Mouse (Mus musculus): ENCODE measurements around the gene Raver1. TPM values are rescaled to one million over a fixed set of nuclear protein-coding genes. Genes with fewer than 3 reads are reported as not detected.

The Raver1 gene
- polyA plus RNA-seq, 1 experiment from 2014 or later = 76.1 TPM

GRCm38 (mm10) chr9:21114190-21114589 is 22.4 kb upstream of the Raver1 start:
- H3K27me3 ChIP-seq (ENCODE audit: control insufficient read depth, insufficient read depth, low read length) = no peaks in the 10 kb centered on the region
- ATAC-seq (ENCODE audit: low FRiP score) (no peak), DNase-seq (ENCODE audit: low spot score, missing footprints) (no peak)
- no peak overlapping the region for H3K4me2 ChIP-seq
- no peaks in the 10 kb centered on the region for H3K4me1 ChIP-seq (ENCODE audit: control insufficient read depth, insufficient read depth, low read length)
- H3K9me3 ChIP-seq (ENCODE audit: control insufficient read depth, low read length) = no peaks in the 10 kb centered on the region
- WGBS = 89% methylated on average over 7 of the region's 7 CpGs
- H3K36me3 ChIP-seq (ENCODE audit: control insufficient read depth, insufficient read depth, low read length) = no peaks in the 10 kb centered on the region
- no peak overlapping the region for H3K4me3 ChIP-seq (ENCODE audit: low read depth, low read length)
- H3K9ac ChIP-seq (ENCODE audit: low read length) = no peak overlapping the region
- H3K27ac ChIP-seq (ENCODE audit: low read depth, low read length) = no peak overlapping the region

- 91% methylated on average over 6 of the region's 6 CpGs for WGBS
- H3K4me2 ChIP-seq = no peak overlapping the region
- H3K4me3 ChIP-seq (ENCODE audit: low read depth, low read length) = no peak overlapping the region
- DNase-seq (ENCODE audit: low spot score, missing footprints) = no peak
- H3K9me3 ChIP-seq (ENCODE audit: control insufficient read depth, low read length) = no peaks in the 10 kb centered on the region
- H3K27ac ChIP-seq (ENCODE audit: low read depth, low read length) = no peak overlapping the region
- H3K9ac ChIP-seq (ENCODE audit: low read length) = no peak overlapping the region
- ATAC-seq (ENCODE audit: low FRiP score) = no peak
- no peaks in the 10 kb centered on the region for H3K27me3 ChIP-seq (ENCODE audit: control insufficient read depth, insufficient read depth, low read length)
- no peaks in the 10 kb centered on the region for H3K4me1 ChIP-seq (ENCODE audit: control insufficient read depth, insufficient read depth, low read length)
- no peaks in the 10 kb centered on the region for H3K36me3 ChIP-seq (ENCODE audit: control insufficient read depth, insufficient read depth, low read length)
Measured at GRCm38 (mm10) chr9:21113751-21114150, 21.9 kb upstream of the Raver1 start.

- DNase-seq (ENCODE audit: low spot score, missing footprints) (no peak), ATAC-seq (ENCODE audit: low FRiP score) (no peak)
- Histone ChIP-seq H3K4me3 (ENCODE audit: low read depth, low read length) (no peak overlapping the region), H3K27ac (ENCODE audit: low read depth, low read length) (no peak overlapping the region), H3K9ac (ENCODE audit: low read length) (no peak overlapping the region), H3K4me2 (no peak overlapping the region), H3K27me3 (ENCODE audit: control insufficient read depth, insufficient read depth, low read length) (no peaks in the 10 kb centered on the region), H3K36me3 (ENCODE audit: control insufficient read depth, insufficient read depth, low read length) (no peaks in the 10 kb centered on the region), H3K9me3 (ENCODE audit: control insufficient read depth, low read length) (no peaks in the 10 kb centered on the region), H3K4me1 (ENCODE audit: control insufficient read depth, insufficient read depth, low read length) (no peaks in the 10 kb centered on the region; the same call in 1 of the 2 replicates)
- WGBS = 46% methylated on average over 23 of the region's 23 CpGs
Measured at GRCm38 (mm10) chr9:21107607-21108237, 15.9 kb upstream of the Raver1 start.

- Histone ChIP-seq H3K36me3 (ENCODE audit: control insufficient read depth, insufficient read depth, low read length) (no peaks in the 10 kb centered on the region), H3K4me2 (no peak overlapping the region), H3K27ac (ENCODE audit: low read depth, low read length) (no peak overlapping the region), H3K4me1 (ENCODE audit: control insufficient read depth, insufficient read depth, low read length) (no peaks in the 10 kb centered on the region; the same call in 1 of the 2 replicates), H3K27me3 (ENCODE audit: control insufficient read depth, insufficient read depth, low read length) (no peaks in the 10 kb centered on the region), H3K4me3 (ENCODE audit: low read depth, low read length) (no peak overlapping the region), H3K9ac (ENCODE audit: low read length) (no peak overlapping the region), H3K9me3 (ENCODE audit: control insufficient read depth, low read length) (no peaks in the 10 kb centered on the region)
- ATAC-seq (ENCODE audit: low FRiP score) (no peak), DNase-seq (ENCODE audit: low spot score, missing footprints) (no peak)
- WGBS = 80% methylated on average over 5 of the region's 5 CpGs
Measured at GRCm38 (mm10) chr9:21105760-21106564, 14.2 kb upstream of the Raver1 start.

- DNase-seq (ENCODE audit: low spot score, missing footprints) (no peak), ATAC-seq (ENCODE audit: low FRiP score) (no peak)
- Histone ChIP-seq H3K4me1 (ENCODE audit: control insufficient read depth, insufficient read depth, low read length) (peaks cover 4% of the 10 kb centered on the region; the same call in 1 of the 2 replicates), H3K9me3 (ENCODE audit: control insufficient read depth, low read length) (no peaks in the 10 kb centered on the region), H3K9ac (ENCODE audit: low read length) (no peak overlapping the region), H3K36me3 (ENCODE audit: control insufficient read depth, insufficient read depth, low read length) (no peaks in the 10 kb centered on the region), H3K27me3 (ENCODE audit: control insufficient read depth, insufficient read depth, low read length) (no peaks in the 10 kb centered on the region), H3K27ac (ENCODE audit: low read depth, low read length) (no peak overlapping the region), H3K4me2 (no peak overlapping the region), H3K4me3 (ENCODE audit: low read depth, low read length) (no peak overlapping the region)
- 92% methylated on average over 6 of the region's 6 CpGs for WGBS
Measured at GRCm38 (mm10) chr9:21104814-21105213, 13.0 kb upstream of the Raver1 start.

GRCm38 (mm10) chr9:21102076-21102475 is 10.3 kb upstream of the Raver1 start:
- H3K27me3 ChIP-seq (ENCODE audit: control insufficient read depth, insufficient read depth, low read length) = no peaks in the 10 kb centered on the region
- no peaks in the 10 kb centered on the region for H3K36me3 ChIP-seq (ENCODE audit: control insufficient read depth, insufficient read depth, low read length)
- no peak overlapping the region for H3K27ac ChIP-seq (ENCODE audit: low read depth, low read length)
- peaks cover 4% of the 10 kb centered on the region; the same call in 1 of the 2 replicates for H3K4me1 ChIP-seq (ENCODE audit: control insufficient read depth, insufficient read depth, low read length)
- no peak for DNase-seq (ENCODE audit: low spot score, missing footprints)
- no peak for ATAC-seq (ENCODE audit: low FRiP score)
- H3K9ac ChIP-seq (ENCODE audit: low read length) = no peak overlapping the region
- H3K9me3 ChIP-seq (ENCODE audit: control insufficient read depth, low read length) = no peaks in the 10 kb centered on the region
- H3K4me2 ChIP-seq = no peak overlapping the region
- 90% methylated on average over 2 of the region's 2 CpGs for WGBS
- no peak overlapping the region for H3K4me3 ChIP-seq (ENCODE audit: low read depth, low read length)

- Histone ChIP-seq H3K4me3 (ENCODE audit: low read depth, low read length) (no peak overlapping the region), H3K27me3 (ENCODE audit: control insufficient read depth, insufficient read depth, low read length) (no peaks in the 10 kb centered on the region), H3K36me3 (ENCODE audit: control insufficient read depth, insufficient read depth, low read length) (no peaks in the 10 kb centered on the region), H3K4me2 (no peak overlapping the region), H3K27ac (ENCODE audit: low read depth, low read length) (no peak overlapping the region), H3K9me3 (ENCODE audit: control insufficient read depth, low read length) (no peaks in the 10 kb centered on the region), H3K9ac (ENCODE audit: low read length) (no peak overlapping the region), H3K4me1 (ENCODE audit: control insufficient read depth, insufficient read depth, low read length) (peaks cover 4% of the 10 kb centered on the region; the same call in 1 of the 2 replicates)
- ATAC-seq (ENCODE audit: low FRiP score) = no peak
- 39% methylated on average over 15 of the region's 15 CpGs for WGBS
- peak; percentile 85 for DNase-seq (ENCODE audit: low spot score, missing footprints)
Measured at GRCm38 (mm10) chr9:21100447-21101161, 8.8 kb upstream of the Raver1 start.

- Histone ChIP-seq H3K36me3 (ENCODE audit: control insufficient read depth, insufficient read depth, low read length) (no peaks in the 10 kb centered on the region; the same call in 1 of the 2 replicates), H3K27me3 (ENCODE audit: control insufficient read depth, insufficient read depth, low read length) (no peaks in the 10 kb centered on the region), H3K27ac (ENCODE audit: low read depth, low read length) (no peak overlapping the region), H3K9ac (ENCODE audit: low read length) (no peak overlapping the region), H3K9me3 (ENCODE audit: control insufficient read depth, low read length) (no peaks in the 10 kb centered on the region), H3K4me3 (ENCODE audit: low read depth, low read length) (no peak overlapping the region), H3K4me2 (no peak overlapping the region), H3K4me1 (ENCODE audit: control insufficient read depth, insufficient read depth, low read length) (peaks cover 4% of the 10 kb centered on the region; the same call in 1 of the 2 replicates)
- WGBS = 87% methylated on average over 8 of the region's 8 CpGs
- ATAC-seq (ENCODE audit: low FRiP score) (no peak), DNase-seq (ENCODE audit: low spot score, missing footprints) (no peak)
Measured at GRCm38 (mm10) chr9:21097793-21098192, 6.0 kb upstream of the Raver1 start.

GRCm38 (mm10) chr9:21095958-21096357 is 4.2 kb upstream of the Raver1 start:
- H3K27me3 ChIP-seq (ENCODE audit: control insufficient read depth, insufficient read depth, low read length) = no peaks in the 10 kb centered on the region
- no peak overlapping the region for H3K27ac ChIP-seq (ENCODE audit: low read depth, low read length)
- no peaks in the 10 kb centered on the region for H3K9me3 ChIP-seq (ENCODE audit: control insufficient read depth, low read length)
- DNase-seq (ENCODE audit: low spot score, missing footprints) = no peak
- H3K4me1 ChIP-seq (ENCODE audit: control insufficient read depth, insufficient read depth, low read length) = peaks cover 8% of the 10 kb centered on the region
- no peak for ATAC-seq (ENCODE audit: low FRiP score)
- no peak overlapping the region for H3K4me3 ChIP-seq (ENCODE audit: low read depth, low read length)
- H3K36me3 ChIP-seq (ENCODE audit: control insufficient read depth, insufficient read depth, low read length) = no peaks in the 10 kb centered on the region; the same call in 1 of the 2 replicates
- H3K9ac ChIP-seq (ENCODE audit: low read length) = no peak overlapping the region
- WGBS = 84% methylated on average over 4 of the region's 4 CpGs
- H3K4me2 ChIP-seq = no peak overlapping the region

All from midbrain, embryonic 11.5 days (tissue).